Mouse (Mus musculus) kidney, postnatal 4 days (tissue): ENCODE results near the gene Fpgs.

Experiments used
- DNase-seq, 2 experiments: peaks; one replicate each; pipeline ENCODE4 v3.0.0; 2021; ENCODE audit warnings: mixed read lengths in 2 of 2

Fpgs gene

DNA sequence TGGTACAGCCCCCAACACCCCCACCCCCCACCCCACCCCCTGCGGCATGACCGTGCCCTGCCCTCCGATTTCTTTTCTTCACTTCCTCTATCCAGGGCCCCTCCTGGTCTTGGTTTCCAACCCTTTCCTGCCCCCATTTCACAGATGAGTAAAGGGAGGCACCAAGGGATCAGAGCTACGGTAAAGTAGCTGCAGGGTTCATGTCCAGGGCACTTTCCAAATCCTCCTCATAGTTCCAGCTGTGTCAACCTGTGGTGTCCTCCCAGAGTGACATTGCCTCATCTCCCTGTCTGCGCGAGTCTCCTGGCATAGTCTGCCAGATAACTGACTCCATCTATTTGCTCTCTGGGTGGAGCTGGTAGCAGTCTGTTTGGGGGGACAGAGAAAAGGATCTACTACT lies 38.1 kb downstream of the Fpgs start:
- DNase-seq = no peak

DNA sequence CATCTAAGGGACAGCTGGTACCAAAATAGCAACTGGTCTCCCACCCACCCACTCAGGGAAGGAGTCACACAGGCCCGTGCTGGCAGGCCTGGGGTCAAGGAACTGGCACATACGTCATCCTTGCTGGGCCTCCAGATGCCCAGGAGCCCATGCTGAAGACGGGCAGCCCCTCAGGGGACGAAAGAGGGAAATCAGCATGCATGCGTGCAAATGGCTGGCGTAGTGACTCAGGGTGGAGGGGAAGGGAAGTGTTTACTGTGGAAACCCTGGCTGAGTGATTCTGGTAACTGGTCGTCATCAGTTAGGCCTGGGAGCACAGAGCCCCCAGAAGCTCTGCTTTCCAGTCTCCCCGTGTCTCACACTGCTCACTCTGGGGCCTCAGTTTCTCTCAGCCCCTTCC lies 38.6 kb downstream of the Fpgs start:
- peak in 1 of 2 experiments; percentile 28 for DNase-seq

GRCm38 (mm10) chr2:32662291-32662690 lies 41.7 kb downstream of the Fpgs start:
- no peak for DNase-seq

DNA sequence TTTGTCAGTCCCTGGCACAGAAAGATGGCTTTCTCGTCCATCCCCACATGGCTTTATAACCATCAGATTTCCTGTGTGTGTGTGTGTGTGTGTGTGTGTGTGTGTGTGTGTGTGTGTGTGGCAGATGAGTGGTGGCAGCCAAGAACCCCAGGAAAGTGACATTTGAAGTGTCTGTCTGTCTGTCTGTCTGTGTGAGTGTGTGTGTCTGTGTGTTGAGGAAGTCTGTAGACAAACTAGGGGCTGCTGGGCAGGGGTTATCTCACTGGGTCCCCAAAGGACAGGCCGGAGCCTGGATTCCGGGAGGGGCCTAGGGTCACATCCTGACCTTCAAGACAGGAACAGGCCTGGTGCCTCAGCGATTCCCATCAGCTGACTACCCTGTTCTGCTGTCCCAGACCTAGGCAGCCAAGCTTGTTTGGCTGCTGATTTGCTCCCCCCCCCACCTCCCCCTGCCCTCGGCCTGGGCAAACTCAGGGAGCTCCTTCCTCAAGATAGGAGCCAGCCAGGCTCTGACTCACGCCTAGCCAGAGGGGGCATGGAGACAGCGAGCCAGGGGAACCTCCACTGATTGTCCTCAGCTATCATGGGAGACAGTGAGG lies 42.3 kb downstream of the Fpgs start:
- peak; percentile 55 to 71 for DNase-seq

- DNase-seq = no peak
Measured at GRCm38 (mm10) chr2:32658873-32659272, 45.1 kb downstream of the Fpgs start.

- DNase-seq = peak; percentile 76 to 84
Measured at GRCm38 (mm10) chr2:32655826-32656225, 48.1 kb downstream of the Fpgs start.

DNA sequence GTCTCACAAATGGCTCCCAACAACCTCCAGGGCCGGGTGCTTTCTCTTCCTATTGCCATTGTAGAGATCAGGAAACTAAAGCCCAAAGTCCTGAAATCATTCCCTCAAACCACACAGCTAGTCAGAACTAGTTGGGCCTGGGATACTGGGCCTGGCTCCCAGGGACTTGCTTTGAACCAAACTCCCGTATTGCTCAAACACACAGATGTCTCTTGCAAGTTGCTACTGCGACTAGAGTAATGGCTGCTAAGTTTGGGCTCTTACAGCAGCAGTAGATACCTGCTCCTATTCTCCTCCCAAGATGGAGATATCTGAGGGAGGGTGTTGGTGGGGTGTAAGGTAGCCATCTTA lies 48.6 kb downstream of the Fpgs start:
- no peak for DNase-seq

DNA sequence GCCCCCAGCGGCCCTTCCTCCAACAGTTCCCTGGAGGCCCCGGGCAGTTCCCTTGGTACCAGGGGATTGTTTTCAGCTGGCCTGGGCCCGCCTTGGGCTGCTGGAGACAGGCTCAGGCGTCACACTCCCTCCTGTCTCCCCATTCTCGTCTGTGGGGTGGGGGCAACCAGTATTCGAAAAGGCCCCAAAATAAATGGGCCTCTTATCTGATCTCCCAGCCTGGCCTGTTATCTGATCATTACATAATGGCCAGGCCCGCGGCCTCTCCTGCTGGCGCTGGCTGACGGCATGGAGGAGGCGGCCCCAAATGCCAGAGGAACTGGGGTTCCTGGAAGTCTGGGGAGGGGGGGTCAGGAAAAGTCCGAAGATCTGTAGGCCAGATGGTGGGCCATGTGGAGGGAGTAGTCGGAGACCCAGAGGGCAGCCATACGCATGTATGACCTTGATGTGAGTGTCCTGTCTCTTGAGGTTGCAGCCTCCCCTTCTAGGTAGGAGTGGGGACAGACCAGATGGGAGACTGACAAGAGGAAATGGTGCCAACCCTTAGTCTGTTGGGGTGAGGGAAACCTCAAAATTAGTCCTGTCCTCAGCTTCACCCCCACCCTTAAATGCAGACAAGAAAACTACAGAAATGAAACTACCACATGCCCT lies 49.1 kb downstream of the Fpgs start:
- peak in 1 of 2 experiments; percentile 49 for DNase-seq

DNA sequence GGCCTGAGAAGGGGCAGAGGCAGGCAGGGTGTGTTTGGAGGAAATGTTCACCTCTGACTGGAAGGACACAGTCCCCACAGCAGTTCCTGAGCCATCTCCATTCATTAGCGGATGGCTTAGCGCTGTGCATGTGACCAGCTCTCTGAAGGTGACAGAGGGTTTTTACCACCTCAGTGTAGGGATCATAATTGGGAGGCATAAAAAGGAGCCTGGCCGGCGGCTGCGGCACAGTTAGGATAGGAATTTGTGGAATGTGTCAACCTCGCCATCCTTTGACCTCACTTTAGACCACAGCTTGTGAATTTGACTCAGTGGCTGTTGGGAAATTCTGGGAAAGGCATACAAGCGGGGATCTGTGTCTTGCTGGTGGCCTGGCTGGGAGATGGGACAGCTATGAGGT lies 50.2 kb downstream of the Fpgs start:
- DNase-seq = peak in 1 of 2 experiments; percentile 47

GRCm38 (mm10) chr2:32647366-32647765 lies 56.6 kb downstream of the Fpgs start:
- DNase-seq = no peak

- peak; percentile 81 to 88 for DNase-seq
Measured at GRCm38 (mm10) chr2:32646379-32647056, 57.4 kb downstream of the Fpgs start, which contains the start of gene Eng. TSS of gene Eng (plus strand) at chr2:32646595.

- DNase-seq = no peak
Measured at GRCm38 (mm10) chr2:32645647-32646046, 58.3 kb downstream of the Fpgs start.

GRCm38 (mm10) chr2:32644799-32645475 lies 59.0 kb downstream of the Fpgs start:
- no peak for DNase-seq

- DNase-seq = no peak
Measured at GRCm38 (mm10) chr2:32644083-32644482, 59.9 kb downstream of the Fpgs start.

DNA sequence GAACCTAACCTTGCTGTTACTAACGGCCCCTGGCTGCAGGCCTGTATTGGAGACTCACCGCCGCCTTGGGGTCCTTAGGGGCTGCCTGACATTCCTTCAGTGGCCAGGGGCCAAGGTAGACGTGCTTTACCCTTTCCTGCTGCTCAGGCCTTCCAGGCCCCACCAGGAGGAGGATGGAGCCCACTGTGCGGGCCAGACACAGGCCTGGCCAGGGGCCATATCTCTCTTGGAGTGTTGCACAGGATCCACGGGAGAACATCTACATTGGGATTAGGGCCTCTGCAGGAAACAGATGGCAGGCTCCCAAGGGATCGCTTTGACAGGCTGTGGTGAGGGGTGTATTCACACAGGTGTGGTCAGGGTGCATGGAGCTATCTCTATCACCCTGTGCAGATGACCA lies 61.1 kb downstream of the Fpgs start:
- DNase-seq = peak; percentile 51 to 68

DNA sequence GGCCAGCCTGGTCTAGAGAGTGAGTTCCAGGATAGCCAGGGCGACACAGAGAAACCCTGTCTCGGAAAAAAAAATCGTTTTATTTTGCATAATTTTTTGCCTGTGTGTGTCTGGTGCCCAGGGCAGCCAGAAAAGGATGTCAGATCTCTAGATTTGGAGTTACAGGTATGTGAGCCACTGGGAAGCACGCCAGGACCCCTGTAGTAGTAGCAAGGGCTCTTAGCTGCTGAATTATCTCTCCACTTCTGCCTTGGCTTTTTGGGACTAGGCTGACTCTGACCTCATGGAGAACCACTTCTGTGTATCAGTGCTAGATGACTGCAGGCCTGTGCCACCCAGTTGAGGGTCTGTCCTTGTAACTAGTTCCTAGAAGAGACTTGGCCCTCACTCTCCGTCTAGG lies 62.1 kb downstream of the Fpgs start:
- DNase-seq = no peak

- DNase-seq = no peak
Measured at GRCm38 (mm10) chr2:32640550-32641051, 63.3 kb downstream of the Fpgs start.

GRCm38 (mm10) chr2:32639632-32640031 lies 64.3 kb downstream of the Fpgs start:
- DNase-seq = no peak

DNA sequence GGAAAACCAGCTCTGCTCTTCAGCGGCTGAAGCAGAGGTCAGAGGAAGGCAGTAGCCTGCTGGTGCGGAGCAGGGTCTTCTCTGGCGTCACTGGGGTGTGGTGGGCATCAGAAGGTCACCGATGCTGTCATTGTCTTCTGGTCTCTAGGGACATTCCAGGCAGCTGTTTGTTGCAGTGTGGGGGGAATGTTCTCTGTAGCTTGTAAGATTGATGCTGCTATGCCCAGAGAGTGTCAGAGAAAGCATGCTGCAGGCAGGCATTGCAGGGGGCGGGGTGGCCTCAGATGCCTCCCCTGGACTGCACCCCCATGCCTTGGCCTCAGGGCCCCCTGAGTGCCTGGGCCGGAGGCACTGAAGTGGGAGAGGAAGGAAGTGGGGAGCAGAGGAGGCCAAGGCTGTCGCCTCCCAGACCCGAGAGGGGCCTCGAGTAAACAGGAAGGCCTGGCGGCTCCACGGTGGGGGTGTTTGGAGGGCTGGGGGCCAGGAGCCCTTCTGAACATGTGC lies 66.1 kb downstream of the Fpgs start:
- DNase-seq = peak; percentile 70 to 80

- DNase-seq = no peak
Measured at GRCm38 (mm10) chr2:32636617-32637016, 67.3 kb downstream of the Fpgs start.

GRCm38 (mm10) chr2:32634277-32635105 lies 69.5 kb downstream of the Fpgs start:
- no peak for DNase-seq

- peak; percentile 55 to 65 for DNase-seq
Measured at GRCm38 (mm10) chr2:32633660-32634059, 70.3 kb downstream of the Fpgs start.
